Mouse (Mus musculus) kidney, adult 2 months (tissue): ENCODE measurements around the gene Cachd1.

Source experiments
- CTCF ChIP-seq: fragments of 200-500 bp; conservative IDR thresholded peaks from 2 replicates; pipeline ENCODE4 v1.5.1; 2011; ENCODE audit warnings: low read depth, mild to moderate bottlenecking, control low read depth, low read length, moderate library complexity, mixed read lengths; ENCODE audit not compliant: insufficient read depth, insufficient read length
- POLR2A ChIP-seq: fragments of 200-500 bp; IDR thresholded peaks from one replicate; pipeline ENCODE4 v1.6.1; 2011; ENCODE audit warnings: low read depth, low read length, control low read depth

DNA sequence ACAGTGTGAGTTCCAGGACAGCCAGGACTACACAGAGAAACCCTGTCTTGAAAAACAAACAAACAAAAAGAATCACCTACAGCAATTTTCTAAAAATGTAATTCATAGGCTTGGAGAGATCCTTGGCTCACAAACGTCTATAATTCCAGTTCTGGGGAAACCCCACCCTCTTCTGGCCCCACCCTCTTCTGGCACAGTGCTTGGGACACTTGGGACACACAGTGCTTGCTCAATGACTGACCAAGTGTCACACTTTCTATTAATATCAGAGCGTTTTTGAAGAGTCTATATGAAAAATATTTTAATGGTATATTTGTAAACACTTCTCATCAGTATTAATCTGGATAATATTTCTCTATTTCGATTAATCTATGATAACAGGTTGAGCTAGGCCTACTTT is 256.6 kb downstream of the Cachd1 start:
- TF ChIP-seq POLR2A (no peak), CTCF (no peak)
